Mouse (Mus musculus) stomach, postnatal 0 days (tissue): Measurements from ENCODE around the gene Gm17019.
"Not testable (repeated sequence)": the region's sequence is repeated elsewhere in the genome, so short reads cannot be mapped to it uniquely, and the experiment has no call there.

Experiments
- CTCF ChIP-seq: IDR thresholded peaks from 2 replicates; pipeline ENCODE4 v1.5.1; 2016; ENCODE audit warnings: antibody characterized with exemption, low read depth, mild to moderate bottlenecking, moderate library complexity
- EP300 ChIP-seq: optimal IDR thresholded peaks from 2 replicates; pipeline ENCODE3; 2016; ENCODE audit warnings: antibody characterized with exemption

- not testable (repeated sequence) for TF ChIP-seq CTCF, EP300
Observed at GRCm38 (mm10) chr5:15053606-15053962, 20.8 kb upstream of the Gm17019 start.
